In the genomic region with DNA sequence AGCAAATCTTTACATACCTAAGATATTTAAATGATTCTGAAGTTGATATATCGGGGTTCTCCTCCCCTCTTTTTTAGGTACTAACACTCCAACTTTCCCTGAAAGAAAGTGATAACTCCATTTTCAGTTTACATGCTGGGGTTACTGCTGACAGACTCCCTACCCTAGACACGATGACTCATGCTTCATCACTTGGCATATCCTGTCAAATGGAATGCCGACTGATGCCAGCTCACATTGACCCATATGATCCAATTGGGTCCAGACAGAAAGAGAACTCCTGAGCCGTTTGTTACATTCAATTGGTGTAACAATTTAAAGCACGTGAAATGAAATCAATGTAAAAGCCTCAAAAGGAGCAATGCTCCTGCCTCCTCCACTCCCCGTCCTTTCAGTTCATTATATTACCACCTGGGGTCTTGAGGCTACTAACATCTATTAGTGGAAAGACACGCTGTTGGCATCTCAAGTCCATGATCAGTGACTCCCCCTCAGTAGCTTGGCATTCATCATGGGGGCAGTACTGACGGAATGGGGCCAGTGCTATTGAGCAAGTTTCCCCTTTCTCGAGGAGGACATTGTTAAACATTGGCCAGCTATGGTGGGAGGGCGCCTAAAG, we compare ENCODE assay signal across 22 mouse cellular contexts.
DNase-seq lines count a peak whose midpoint lies in the region; ATAC-seq and TF ChIP-seq lines count a peak whose summit lies in the region.
"Had no signal": no experiment of that assay in that cellular context is flagged by ENCODE, and none has a peak within 500 bp of the region (broad histone marks: within the 10 kb centered on the region; RNA-seq: fewer than 3 reads in every experiment).

No protein-coding gene starts in this region.

- WGBS in heart, embryonic 12.5 days, result 85% methylated on average over 10 of the region's 10 CpGs
- 86% methylated on average over 10 of the region's 10 CpGs for WGBS in midbrain, embryonic 15.5 days
- WGBS in forebrain, postnatal 0 days, result 59% methylated on average over 10 of the region's 10 CpGs

- H3K4me3 ChIP-seq in heart, embryonic 12.5 days, result no peak overlapping the region
- H3K4me3 ChIP-seq in midbrain, embryonic 15.5 days, result no peak overlapping the region
- H3K4me3 ChIP-seq in forebrain, postnatal 0 days (ENCODE audit: low read depth, low read length), result no peak overlapping the region
- H3K4me3 ChIP-seq: embryonic facial prominence, embryonic 13.5 days; forebrain, embryonic 13.5 days had no signal

- H3K4me1 ChIP-seq in heart, embryonic 12.5 days (replicated peaks), result peaks cover 5% of the 10 kb centered on the region; the same call in 1 of the 2 replicates
- H3K4me1 ChIP-seq in midbrain, embryonic 15.5 days, result no peaks in the 10 kb centered on the region
- no peaks in the 10 kb centered on the region for H3K4me1 ChIP-seq in forebrain, postnatal 0 days (ENCODE audit: insufficient read depth)

- no peaks in the 10 kb centered on the region for H3K27me3 ChIP-seq in heart, embryonic 12.5 days (replicated peaks)
- no peaks in the 10 kb centered on the region for H3K27me3 ChIP-seq in midbrain, embryonic 15.5 days (replicated peaks)
- H3K27me3 ChIP-seq in forebrain, postnatal 0 days (ENCODE audit: insufficient read depth, low read length), result no peaks in the 10 kb centered on the region
- H3K27me3 ChIP-seq: CH12.LX; embryonic facial prominence, embryonic 13.5 days; forebrain, embryonic 13.5 days had no signal

- no peak overlapping the region for H3K9ac ChIP-seq in heart, embryonic 12.5 days
- no peak overlapping the region for H3K9ac ChIP-seq in midbrain, embryonic 15.5 days
- H3K9ac ChIP-seq in forebrain, postnatal 0 days, result no peak overlapping the region
- H3K9ac ChIP-seq: embryonic facial prominence, embryonic 13.5 days; forebrain, embryonic 13.5 days; hindbrain, embryonic 14.5 days had no signal

- H3K4me2 ChIP-seq in heart, embryonic 12.5 days, result no peak overlapping the region
- H3K4me2 ChIP-seq in midbrain, embryonic 15.5 days, result no peak overlapping the region
- no peak overlapping the region for H3K4me2 ChIP-seq in forebrain, postnatal 0 days (ENCODE audit: low read depth)
- H3K4me2 ChIP-seq: embryonic facial prominence, embryonic 13.5 days; forebrain, embryonic 13.5 days; hindbrain, embryonic 14.5 days had no signal

- peak; percentile 63 for DNase-seq in heart, adult 11 months
- DNase-seq in 3134 (ENCODE audit: extremely low read depth, insufficient read length, low spot score) (peak; percentile 50), 3T3-L1 (ENCODE audit: low read depth, low spot score) (peak; percentile 90), adipocyte (ENCODE audit: low spot score) (peak; percentile 22)
- DNase-seq in cerebellum, adult 11 months, result no peak
- no peak for DNase-seq in forebrain, postnatal 0 days
- DNase-seq: adrenal gland, postnatal 14 days; cerebellum, adult 18-20 months; cerebellum, adult 9-11 months; cerebellum, postnatal 36 days; gastrocnemius, postnatal 10 days; heart, postnatal 10 days; heart, postnatal 4 days; kidney, adult 8-10 months had no signal

- TF ChIP-seq CTCF in forebrain, postnatal 0 days (IDR thresholded peaks at IDR 0.05; ENCODE audit: low read depth), result no peak

- H3K36me3 ChIP-seq in heart, embryonic 12.5 days, result 0 out of 2 replicates have a peak, but pooled peaks cover 5% of the 10 kb centered on the region
- no peaks in the 10 kb centered on the region for H3K36me3 ChIP-seq in midbrain, embryonic 15.5 days (replicated peaks)
- no peaks in the 10 kb centered on the region for H3K36me3 ChIP-seq in forebrain, postnatal 0 days (ENCODE audit: insufficient read depth)
- H3K36me3 ChIP-seq: embryonic facial prominence, embryonic 13.5 days had no signal

- ATAC-seq in heart, embryonic 12.5 days (ENCODE audit: insufficient number of reproducible peaks, low FRiP score), result no peak
- ATAC-seq in midbrain, embryonic 15.5 days (replicated peaks), result no peak
- no peak for ATAC-seq in forebrain, postnatal 0 days
- ATAC-seq: forebrain, embryonic 13.5 days; inflammation-experienced regulatory T-cells, adult 6 months; intestine, postnatal 0 days had no signal

- no peaks in the 10 kb centered on the region for H3K9me3 ChIP-seq in heart, embryonic 12.5 days (replicated peaks)
- H3K9me3 ChIP-seq in midbrain, embryonic 15.5 days, result no peaks in the 10 kb centered on the region
- H3K9me3 ChIP-seq in forebrain, postnatal 0 days (ENCODE audit: low read length), result no peaks in the 10 kb centered on the region
- H3K9me3 ChIP-seq: embryonic facial prominence, embryonic 13.5 days; forebrain, embryonic 13.5 days had no signal

- H3K27ac ChIP-seq in heart, embryonic 12.5 days (ENCODE audit: poor library complexity, severe bottlenecking), result no peak overlapping the region
- no peak overlapping the region for H3K27ac ChIP-seq in midbrain, embryonic 15.5 days
- H3K27ac ChIP-seq in forebrain, postnatal 0 days (ENCODE audit: low read depth, low read length), result no peak overlapping the region
- H3K27ac ChIP-seq: embryonic facial prominence, embryonic 13.5 days; forebrain, embryonic 13.5 days; hindbrain, embryonic 14.5 days had no signal

Comparison
In these comparisons a context has a peak if more than half of its experiments do, and no peak if none do; other contexts are left out.
1. DNase-seq: peak in heart, adult 11 months (single experiment), 3134 (single experiment), 3T3-L1 (single experiment) and adipocyte (single experiment); none in cerebellum, adult 11 months (single experiment) and forebrain, postnatal 0 days (single experiment).